Mouse (Mus musculus) liver, embryonic 14.5 days (tissue): Measurements from ENCODE around the gene Eaf1. TPM values are rescaled to one million over a fixed set of nuclear protein-coding genes. Genes with fewer than 3 reads are reported as not detected.
"Not testable (repeated sequence)": the region's sequence is repeated elsewhere in the genome, so short reads cannot be mapped to it uniquely, and the experiment has no call there.

Experiments used
- ATAC-seq: fragments of 200-750 bp; cut with Nextera tagmentation; 2 replicates; pipeline ENCODE4 v1.8.0; 2017; ENCODE audit warnings: moderate number of reproducible peaks, mild to moderate bottlenecking, moderate library complexity; ENCODE audit not compliant: insufficient read depth
- DNase-seq, 3 experiments: peaks; one replicate each; pipeline ENCODE4 v3.0.0-alpha.2; 2012 to 2013; ENCODE audit warnings: low read depth in 3 of 3, low spot score in 3 of 3
- H3K27ac ChIP-seq: fragments of 300-500 bp; sonication (generic); 2 replicates; pipeline ENCODE4 v1.5.1; 2014; ENCODE audit warnings: moderate library complexity, mild to moderate bottlenecking, control low read depth, inconsistent platforms
- H3K27me3 ChIP-seq: fragments of 300-500 bp; sonication (generic); 2 replicates; pipeline ENCODE4 v1.6.1; 2014; ENCODE audit warnings: mild to moderate bottlenecking, low read length, moderate library complexity; ENCODE audit not compliant: control insufficient read depth, insufficient read depth
- H3K36me3 ChIP-seq: fragments of 300-500 bp; sonication (generic); replicated peaks from 2 replicates; pipeline ENCODE4 v1.6.1; 2014; ENCODE audit warnings: low read depth; ENCODE audit not compliant: control insufficient read depth, insufficient read depth
- H3K4me1 ChIP-seq, 2 experiments: fragments of 200-500 bp in 1 of 2; fragments of 300-500 bp in 1 of 2; sonication (generic) in 1 of 2; replicated peaks; 2 replicates each; pipeline ENCODE4 v1.6.1; 2012 to 2014; ENCODE audit warnings: antibody characterized with exemption in 1 of 2, inconsistent platforms in 1 of 2, low read length in 1 of 2; ENCODE audit not compliant: control insufficient read depth in 2 of 2, insufficient read depth in 2 of 2
- H3K4me2 ChIP-seq: fragments of 300-500 bp; sonication (generic); 2 replicates; pipeline ENCODE4 v1.6.1; 2014; ENCODE audit warnings: low read depth, mild to moderate bottlenecking, control low read depth, moderate library complexity
- H3K4me3 ChIP-seq, 2 experiments: fragments of 200-500 bp in 1 of 2; fragments of 300-500 bp in 1 of 2; sonication (generic) in 1 of 2; 2 replicates each; pipeline ENCODE4 v1.5.1; 2012 to 2014; ENCODE audit warnings: low read depth in 2 of 2, low read length in 2 of 2, mild to moderate bottlenecking in 2 of 2, control low read depth in 1 of 2, inconsistent platforms in 1 of 2, moderate library complexity in 1 of 2; ENCODE audit not compliant: insufficient read depth in 1 of 2
- H3K9ac ChIP-seq: fragments of 300-500 bp; sonication (generic); replicated peaks from 2 replicates; pipeline ENCODE4 v1.6.1; 2014; ENCODE audit warnings: mild to moderate bottlenecking, control low read depth, moderate library complexity
- H3K9me3 ChIP-seq: fragments of 300-500 bp; sonication (generic); 2 replicates; pipeline ENCODE4 v1.6.1; 2016; ENCODE audit warnings: low read length, mixed read lengths; ENCODE audit not compliant: control insufficient read depth
- CTCF ChIP-seq: IDR thresholded peaks from 2 replicates; pipeline ENCODE4 v1.5.1; 2016; ENCODE audit warnings: antibody characterized with exemption, low read depth, control low read depth
- EP300 ChIP-seq: IDR thresholded peaks from 2 replicates; pipeline ENCODE4 v1.6.1; 2016; ENCODE audit warnings: antibody characterized with exemption, low read depth
- WGBS: fragments of 180-500 bp; shearing (Covaris S2); extraction: QIAGEN DNeasy Blood & Tissue Kit; methylation state at CpG from one replicate; pipeline ENCODE4 v1.1.7; 2014; ENCODE audit not compliant: insufficient replicate concordance; 5-methylcytosine and 5-hydroxymethylcytosine counted together
- polyA plus RNA-seq, 2 experiments: library from polyadenylated mRNA; depleted of rRNA in 1 of 2; stranded (reverse) in 1 of 2; unstranded in 1 of 2; fragments of >200 nt; fragmentation: Nextera tagmentation in 1 of 2; extraction: Ambion mirVana in 1 of 2; gene quantifications; 2 replicates each; pipeline versions ENCODE4 v1.2.1 to v1.2.3; 2012 to 2014

Eaf1 gene
- polyA plus RNA-seq (2012; rRNA removed) (23.0 and 30.3 TPM in 2 replicates), polyA plus RNA-seq (2014; fragmentation: Nextera tagmentation; extraction: Ambion mirVana) (20.9 and 23.1 TPM in 2 replicates)

GRCm38 (mm10) chr14:31494349-31494974 is at the start of gene Eaf1:
TSS of gene Eaf1 (plus strand) at chr14:31494399.
- peak within 1 kb of the TSS; percentile 97 for H3K4me2 ChIP-seq
- H3K4me3 ChIP-seq, result peak within 1 kb of the TSS; percentile 86 to 99
- no peaks in the 10 kb centered on the region for H3K27me3 ChIP-seq
- no peaks in the 10 kb centered on the region for H3K9me3 ChIP-seq
- H3K36me3 ChIP-seq, result peaks cover 39% of the 10 kb centered on the region
- peaks cover 22 to 26% of the 10 kb centered on the region in 2 experiments for H3K4me1 ChIP-seq
- ATAC-seq (peak; percentile 33), DNase-seq (peak in 2 of 3 experiments; percentile 17 to 53)
- H3K9ac ChIP-seq, result peak within 1 kb of the TSS; percentile 93
- TF ChIP-seq CTCF (peak; percentile 10; the same call in 1 of the 2 replicates), EP300 (peak; percentile 31; the same call in 1 of the 2 replicates)
- WGBS, result under 1% methylated on average over 37 of the region's 37 CpGs
- H3K27ac ChIP-seq, result peak within 1 kb of the TSS; percentile 86

- Histone ChIP-seq H3K4me3 (no peak overlapping the region), H3K27me3 (no peaks in the 10 kb centered on the region), H3K36me3 (no peaks in the 10 kb centered on the region), H3K4me2 (no peak overlapping the region), H3K27ac (no peak overlapping the region), H3K9ac (no peak overlapping the region), H3K9me3 (no peaks in the 10 kb centered on the region), H3K4me1 (no peaks in the 10 kb centered on the region)
- DNase-seq (no peak), ATAC-seq (no peak)
- WGBS, result 58% methylated on average over 5 of the region's 5 CpGs
- TF ChIP-seq EP300 (no peak), CTCF (no peak)
These were observed 45.2 kb upstream of the Eaf1 start for GRCm38 (mm10) chr14:31448994-31449393.

- not testable (repeated sequence) for ATAC-seq, H3K36me3 ChIP-seq, H3K4me2 ChIP-seq, H3K27me3 ChIP-seq, H3K9ac ChIP-seq, H3K9me3 ChIP-seq, H3K27ac ChIP-seq, H3K4me1 ChIP-seq, H3K4me3 ChIP-seq, DNase-seq
- 64% methylated on average over 12 of the region's 12 CpGs for WGBS
These were observed 40.3 kb upstream of the Eaf1 start for GRCm38 (mm10) chr14:31453946-31454345.

GRCm38 (mm10) chr14:31454849-31455566 is 39.2 kb upstream of the Eaf1 start:
- no peaks in the 10 kb centered on the region for H3K27me3 ChIP-seq
- 74% methylated on average over 8 of the region's 8 CpGs for WGBS
- H3K9me3 ChIP-seq, result no peaks in the 10 kb centered on the region
- DNase-seq (no peak), ATAC-seq (no peak)
- H3K27ac ChIP-seq, result no peak overlapping the region
- TF ChIP-seq EP300, result no peak
- peak; percentile 66 for TF ChIP-seq CTCF
- no peak overlapping the region for H3K9ac ChIP-seq
- no peak overlapping the region for H3K4me2 ChIP-seq
- no peaks in the 10 kb centered on the region for H3K4me1 ChIP-seq
- H3K36me3 ChIP-seq, result no peaks in the 10 kb centered on the region
- no peak overlapping the region for H3K4me3 ChIP-seq

- no peak for TF ChIP-seq EP300
- no peak for TF ChIP-seq CTCF
- no peaks in the 10 kb centered on the region for H3K9me3 ChIP-seq
- H3K36me3 ChIP-seq, result no peaks in the 10 kb centered on the region
- no peak overlapping the region for H3K27ac ChIP-seq
- H3K4me2 ChIP-seq, result no peak overlapping the region
- no peak overlapping the region for H3K9ac ChIP-seq
- ATAC-seq, result no peak
- no peaks in the 10 kb centered on the region for H3K27me3 ChIP-seq
- H3K4me1 ChIP-seq, result no peaks in the 10 kb centered on the region
- no peak for DNase-seq
- H3K4me3 ChIP-seq, result no peak overlapping the region
- WGBS, result 62% methylated on average over 6 of the region's 6 CpGs
These were observed 38.0 kb upstream of the Eaf1 start for GRCm38 (mm10) chr14:31456064-31456721.
